Mouse (Mus musculus): ENCODE results near the gene Ubr2. TPM values are rescaled to one million over a fixed set of nuclear protein-coding genes. Genes with fewer than 3 reads are reported as not detected.
A peak's percentile ranks its signal among the peaks of the same experiment; 100 is the strongest.

Ubr2 gene
- polyA plus RNA-seq, 1 experiment from 2014 or later, result 15.6 TPM

DNA sequence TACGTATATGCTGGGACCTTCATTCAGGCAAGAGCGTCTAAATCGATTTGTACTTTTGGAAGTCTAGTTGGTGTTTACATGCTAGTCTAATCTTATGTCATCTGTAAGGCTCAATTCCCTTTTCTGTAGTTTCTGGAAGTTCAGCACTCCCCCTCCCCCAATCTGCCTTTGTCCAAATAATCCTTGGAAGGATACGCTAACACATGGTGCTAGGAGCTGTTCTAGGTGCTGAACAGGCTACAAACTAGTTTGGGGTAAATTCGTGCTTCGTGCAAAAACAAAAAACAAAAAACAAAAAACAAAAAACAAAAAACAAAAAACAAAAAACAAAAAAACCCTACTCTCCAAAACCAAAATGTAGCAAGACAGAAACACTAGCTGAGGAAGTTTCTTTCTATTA lies 89.5 kb downstream of the Ubr2 start:
- Histone ChIP-seq H3K4me1 (no peaks in the 10 kb centered on the region), H3K27ac (no peak overlapping the region), H3K27me3 (replicated peaks) (0 out of 2 replicates have a peak, but pooled peaks cover 4% of the 10 kb centered on the region), H3K9ac (no peak overlapping the region), H3K36me3 (no peaks in the 10 kb centered on the region), H3K4me2 (no peak overlapping the region), H3K9me3 (replicated peaks) (no peaks in the 10 kb centered on the region), H3K4me3 (no peak overlapping the region)
- no peak for ATAC-seq
- 56% methylated on average over 6 of the region's 6 CpGs for WGBS (ENCODE audit: insufficient replicate concordance)

DNA sequence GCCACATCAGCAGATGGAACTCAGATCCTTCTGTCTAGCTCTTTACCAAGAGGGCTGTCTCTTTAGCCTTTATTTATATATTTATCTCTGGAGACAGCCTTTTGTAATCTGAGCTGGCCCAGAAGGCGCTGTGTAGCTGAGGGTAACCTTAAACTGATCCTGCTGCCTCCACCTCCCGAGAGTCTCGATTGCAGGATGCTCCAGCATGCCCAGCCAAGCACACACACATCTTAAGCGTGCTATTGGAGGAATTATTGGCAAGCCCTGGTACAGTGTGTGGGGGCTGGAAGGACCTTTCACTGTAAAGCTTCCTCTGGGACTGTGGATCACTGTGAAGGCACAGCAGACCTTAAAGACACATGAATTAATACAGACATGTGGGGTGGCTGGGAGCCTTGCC lies 91.4 kb downstream of the Ubr2 start:
- Histone ChIP-seq H3K4me1 (no peaks in the 10 kb centered on the region), H3K9me3 (replicated peaks) (no peaks in the 10 kb centered on the region), H3K36me3 (no peaks in the 10 kb centered on the region), H3K4me3 (no peak overlapping the region), H3K4me2 (no peak overlapping the region), H3K27ac (no peak overlapping the region), H3K9ac (no peak overlapping the region), H3K27me3 (replicated peaks) (0 out of 2 replicates have a peak, but pooled peaks cover 4% of the 10 kb centered on the region)
- 36% methylated on average over 4 of the region's 4 CpGs for WGBS (ENCODE audit: insufficient replicate concordance)
- no peak for ATAC-seq

GRCm38 (mm10) chr17:46915129-46915528 lies 95.2 kb downstream of the Ubr2 start:
- Histone ChIP-seq H3K27me3 (replicated peaks) (peaks cover 10% of the 10 kb centered on the region), H3K4me1 (no peaks in the 10 kb centered on the region), H3K9ac (no peak overlapping the region), H3K27ac (no peak overlapping the region), H3K4me2 (no peak overlapping the region), H3K9me3 (replicated peaks) (no peaks in the 10 kb centered on the region), H3K4me3 (no peak overlapping the region), H3K36me3 (no peaks in the 10 kb centered on the region)
- WGBS (ENCODE audit: insufficient replicate concordance), result 48% methylated on average over 3 of the region's 3 CpGs
- ATAC-seq, result no peak

DNA sequence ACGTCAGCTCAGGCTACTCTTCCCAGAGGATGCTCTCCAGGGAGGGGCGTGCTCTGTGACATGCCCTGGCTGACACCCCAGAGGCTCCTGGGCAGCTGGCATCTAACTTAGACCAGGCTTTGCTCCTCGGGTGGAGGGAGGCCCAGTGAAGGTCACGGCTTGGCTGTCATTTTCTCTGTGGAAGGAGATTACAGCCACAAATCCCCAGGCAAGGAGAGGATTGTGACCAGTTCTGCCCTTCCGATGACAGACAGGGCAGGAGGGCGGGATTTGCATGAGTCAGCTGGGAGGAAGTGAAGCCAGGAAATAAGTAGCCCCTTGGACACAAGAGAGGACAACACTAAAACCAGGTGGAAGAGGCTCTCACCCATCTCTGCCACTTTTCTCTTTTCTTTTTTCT lies 98.0 kb downstream of the Ubr2 start:
- Histone ChIP-seq H3K4me1 (no peaks in the 10 kb centered on the region), H3K27ac (no peak overlapping the region), H3K27me3 (replicated peaks) (peaks cover 6% of the 10 kb centered on the region), H3K36me3 (no peaks in the 10 kb centered on the region), H3K4me3 (no peak overlapping the region), H3K9me3 (replicated peaks) (no peaks in the 10 kb centered on the region), H3K4me2 (no peak overlapping the region), H3K9ac (no peak overlapping the region)
- WGBS (ENCODE audit: insufficient replicate concordance), result 21% methylated on average over 6 of the region's 6 CpGs
- no peak for ATAC-seq

- Histone ChIP-seq H3K9me3 (replicated peaks) (no peaks in the 10 kb centered on the region), H3K4me3 (no peak within 1 kb of the TSS), H3K9ac (no peak within 1 kb of the TSS), H3K27me3 (replicated peaks) (peaks cover 6% of the 10 kb centered on the region), H3K4me2 (no peak within 1 kb of the TSS), H3K27ac (no peak within 1 kb of the TSS), H3K4me1 (no peaks in the 10 kb centered on the region), H3K36me3 (no peaks in the 10 kb centered on the region)
- WGBS (ENCODE audit: insufficient replicate concordance), result 71% methylated on average over 10 of the region's 10 CpGs
- no peak for ATAC-seq
These were observed 100.2 kb downstream of the Ubr2 start, which contains the start of gene Prph2 for GRCm38 (mm10) chr17:46910186-46910585. TSS of gene Prph2 (plus strand) at chr17:46910459.

GRCm38 (mm10) chr17:46903876-46904490 lies 106.4 kb downstream of the Ubr2 start:
- Histone ChIP-seq H3K27ac (no peak overlapping the region), H3K9me3 (replicated peaks) (no peaks in the 10 kb centered on the region), H3K27me3 (replicated peaks) (no peaks in the 10 kb centered on the region), H3K4me3 (no peak overlapping the region), H3K36me3 (no peaks in the 10 kb centered on the region), H3K4me1 (0 out of 2 replicates have a peak, but pooled peaks cover 2% of the 10 kb centered on the region), H3K4me2 (0 out of 2 replicates have a peak overlapping the region, but pooled peaks have one; percentile 20), H3K9ac (no peak overlapping the region)
- 18% methylated on average over 19 of the region's 19 CpGs for WGBS (ENCODE audit: insufficient replicate concordance)
- 0 out of 2 replicates have a peak, but pooled peaks have one; percentile 51 for ATAC-seq

DNA sequence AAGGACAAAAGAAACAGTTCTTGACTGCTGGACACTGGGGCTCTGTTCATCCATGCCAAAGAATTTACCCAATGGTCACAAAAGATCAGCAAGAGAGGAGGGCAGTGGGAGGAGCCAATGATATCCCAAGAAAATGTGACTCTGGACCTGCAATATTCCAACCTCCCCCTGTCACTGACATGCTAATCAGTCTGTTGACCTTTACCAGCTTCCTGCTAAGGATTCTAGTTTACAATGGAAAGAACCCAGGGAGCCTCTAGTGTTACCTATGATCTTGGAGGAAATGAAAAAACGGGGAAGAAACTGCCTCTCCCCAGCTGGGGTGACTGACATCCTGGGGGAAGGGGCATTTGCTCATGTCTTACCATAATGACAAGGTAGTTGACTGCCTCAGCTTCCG lies 109.4 kb downstream of the Ubr2 start:
- H3K4me2 ChIP-seq, result no peak overlapping the region
- H3K36me3 ChIP-seq, result no peaks in the 10 kb centered on the region
- H3K27me3 ChIP-seq (replicated peaks), result 0 out of 2 replicates have a peak, but pooled peaks cover 7% of the 10 kb centered on the region
- H3K4me1 ChIP-seq, result 0 out of 2 replicates have a peak, but pooled peaks cover 2% of the 10 kb centered on the region
- H3K9ac ChIP-seq, result no peak overlapping the region
- H3K9me3 ChIP-seq (replicated peaks), result 0 out of 2 replicates have a peak, but pooled peaks cover 2% of the 10 kb centered on the region
- no peak overlapping the region for H3K27ac ChIP-seq
- ATAC-seq, result no peak
- 53% methylated on average over 2 of the region's 2 CpGs for WGBS (ENCODE audit: insufficient replicate concordance)
- no peak overlapping the region for H3K4me3 ChIP-seq

DNA sequence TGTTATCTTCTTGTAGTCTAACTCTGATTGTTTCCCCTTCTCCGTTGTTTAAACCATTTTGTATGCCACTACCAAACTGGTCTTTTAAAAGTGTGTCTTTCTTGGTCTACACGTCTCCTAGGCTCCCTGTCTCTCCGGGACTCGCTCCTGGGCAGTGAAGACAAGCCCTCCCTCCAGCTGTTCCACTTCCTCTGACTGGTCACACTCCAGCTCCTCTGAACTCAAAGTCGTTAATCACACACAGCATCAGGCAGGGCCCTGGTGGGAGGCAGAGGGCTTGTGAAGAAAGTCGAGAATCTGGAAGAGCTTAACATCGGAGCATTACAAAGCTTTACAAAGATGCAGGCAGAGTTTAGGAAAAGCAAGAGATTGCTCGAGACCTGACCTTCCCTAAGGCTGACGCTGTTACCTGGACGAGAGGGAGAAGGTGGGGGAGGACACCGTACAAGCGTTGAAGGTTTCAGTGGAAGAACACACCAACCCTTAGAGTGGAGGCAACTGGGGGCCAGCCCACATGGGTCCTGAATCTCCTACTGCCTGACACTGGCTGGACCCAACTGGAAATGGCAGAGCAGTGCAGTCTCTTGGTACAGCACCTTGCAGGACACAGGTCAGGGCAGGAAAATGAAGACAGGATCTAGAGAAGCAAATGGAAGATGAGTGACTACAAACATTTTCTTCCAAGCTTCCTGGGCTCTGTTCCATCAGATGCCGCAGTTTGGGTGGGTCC lies 113.0 kb downstream of the Ubr2 start:
- H3K27me3 ChIP-seq (replicated peaks), result 0 out of 2 replicates have a peak, but pooled peaks cover 7% of the 10 kb centered on the region
- ATAC-seq, result no peak
- H3K9me3 ChIP-seq (replicated peaks), result 0 out of 2 replicates have a peak, but pooled peaks cover 2% of the 10 kb centered on the region
- peaks cover 17% of the 10 kb centered on the region for H3K4me1 ChIP-seq
- no peak overlapping the region for H3K27ac ChIP-seq
- H3K9ac ChIP-seq, result no peak overlapping the region
- no peak overlapping the region for H3K4me3 ChIP-seq
- 45% methylated on average over 13 of the region's 13 CpGs for whole genome bisulfite sequencing (ENCODE audit: insufficient replicate concordance)
- H3K36me3 ChIP-seq, result peaks cover 13% of the 10 kb centered on the region
- H3K4me2 ChIP-seq, result no peak overlapping the region

DNA sequence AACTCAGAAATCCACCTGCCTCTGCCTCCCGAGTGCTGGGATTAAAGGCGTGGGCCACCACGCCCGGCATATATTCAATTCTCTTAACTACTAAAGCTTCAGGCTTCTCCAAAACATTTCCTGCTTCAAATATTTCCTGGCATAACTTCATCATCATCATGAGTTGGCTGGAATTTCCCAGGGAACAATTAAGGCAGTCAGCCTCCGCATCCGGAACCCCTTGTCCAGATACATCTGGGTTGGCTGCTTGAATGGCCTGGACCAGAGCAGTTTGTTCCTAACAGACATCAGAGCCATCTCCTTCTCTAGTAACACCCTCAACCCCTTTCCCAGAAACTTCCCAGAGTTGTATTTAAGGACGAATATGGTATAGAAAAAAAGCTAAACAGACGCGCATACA lies 114.9 kb downstream of the Ubr2 start:
- Histone ChIP-seq H3K9ac (no peak overlapping the region), H3K9me3 (replicated peaks) (0 out of 2 replicates have a peak, but pooled peaks cover 2% of the 10 kb centered on the region), H3K36me3 (peaks cover 20% of the 10 kb centered on the region), H3K4me3 (no peak overlapping the region), H3K27me3 (replicated peaks) (0 out of 2 replicates have a peak, but pooled peaks cover 7% of the 10 kb centered on the region), H3K4me2 (no peak overlapping the region), H3K4me1 (peaks cover 32% of the 10 kb centered on the region), H3K27ac (no peak overlapping the region)
- 81% methylated on average over 9 of the region's 9 CpGs for WGBS (ENCODE audit: insufficient replicate concordance)
- no peak for ATAC-seq

DNA sequence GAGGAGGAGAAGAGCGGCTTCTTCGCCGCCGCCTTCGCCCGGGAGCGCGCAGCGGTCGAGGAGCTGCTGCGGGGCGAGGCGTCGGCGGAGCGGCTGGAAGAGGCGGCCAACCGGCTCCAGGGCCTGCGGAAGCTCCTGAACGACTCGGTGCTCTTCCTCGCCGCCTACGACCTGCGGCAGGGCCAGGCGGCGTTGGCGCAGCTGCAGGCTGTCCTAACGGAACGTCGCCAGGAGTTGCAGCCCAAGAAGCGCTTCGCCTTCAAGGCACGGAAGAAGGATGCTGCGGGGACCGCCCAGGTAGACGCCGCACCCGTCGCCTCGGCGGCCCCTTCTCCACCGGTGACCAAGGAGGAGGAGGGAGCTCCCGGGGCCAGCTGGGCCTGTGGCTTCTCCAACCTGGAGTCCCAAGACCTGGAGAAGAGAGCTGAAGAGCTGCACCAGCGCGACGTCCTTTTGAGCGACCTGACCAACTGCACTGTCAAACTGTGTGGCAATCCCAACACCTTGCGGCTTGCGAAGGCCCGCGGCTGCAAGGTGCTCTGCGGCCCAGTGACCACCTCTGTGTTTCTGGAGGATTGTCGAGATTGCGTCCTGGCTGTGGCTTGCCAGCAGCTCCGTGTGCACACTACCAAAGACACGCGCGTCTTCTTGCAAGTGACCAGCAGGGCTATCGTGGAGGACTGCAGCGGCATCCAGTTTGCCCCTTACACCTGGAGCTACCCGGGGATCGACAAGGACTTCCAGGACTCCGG lies 119.3 kb downstream of the Ubr2 start:
- peak overlapping the region; percentile 91 for H3K9ac ChIP-seq
- no peaks in the 10 kb centered on the region for H3K9me3 ChIP-seq (replicated peaks)
- H3K27ac ChIP-seq, result peak overlapping the region; percentile 86
- H3K4me2 ChIP-seq, result peak overlapping the region; percentile 96
- peak; percentile 35 for ATAC-seq
- WGBS (ENCODE audit: insufficient replicate concordance), result 5% methylated on average over 64 of the region's 64 CpGs
- no peaks in the 10 kb centered on the region for H3K27me3 ChIP-seq (replicated peaks)
- peak overlapping the region; percentile 88 for H3K4me3 ChIP-seq
- peaks cover 60% of the 10 kb centered on the region for H3K4me1 ChIP-seq
- H3K36me3 ChIP-seq, result peaks cover 20% of the 10 kb centered on the region

- Histone ChIP-seq H3K9ac (peak within 1 kb of the TSS; percentile 91), H3K4me1 (peaks cover 68% of the 10 kb centered on the region), H3K27me3 (replicated peaks) (no peaks in the 10 kb centered on the region), H3K4me2 (peak within 1 kb of the TSS; percentile 99), H3K27ac (peak within 1 kb of the TSS; percentile 93), H3K36me3 (peaks cover 20% of the 10 kb centered on the region), H3K4me3 (peak within 1 kb of the TSS; percentile 88), H3K9me3 (replicated peaks) (no peaks in the 10 kb centered on the region)
- under 1% methylated on average over 40 of the region's 40 CpGs for WGBS (ENCODE audit: insufficient replicate concordance)
- peak; percentile 90 for ATAC-seq
These were observed 120.1 kb downstream of the Ubr2 start, which contains the start of gene Tbcc for GRCm38 (mm10) chr17:46890116-46890815. TSS of gene Tbcc (plus strand) at chr17:46890684.

Data from liver, embryonic 12.5 days (tissue).